Mouse (Mus musculus) gastrocnemius, adult 2 months (tissue): Measurements from ENCODE around the gene Ugt1a10. TPM values are rescaled to one million over a fixed set of nuclear protein-coding genes. Genes with fewer than 3 reads are reported as not detected.
A peak's percentile ranks its signal among the peaks of the same experiment; 100 is the strongest.
"Not testable (repeated sequence)": the region's sequence is repeated elsewhere in the genome, so short reads cannot be mapped to it uniquely, and the experiment has no call there.

Source experiments
- DNase-seq: peaks from one replicate; pipeline ENCODE4 v3.0.0; 2022
- H3K27ac ChIP-seq: fragments of 200-600 bp; 2 replicates; pipeline ENCODE4 v1.8.1; 2022; ENCODE audit warnings: mild to moderate bottlenecking
- H3K4me3 ChIP-seq: fragments of 200-600 bp; 2 replicates; pipeline ENCODE4 v1.8.1; 2022; ENCODE audit warnings: mild to moderate bottlenecking, moderate library complexity
- CTCF ChIP-seq: fragments of 200-600 bp; IDR thresholded peaks from 2 replicates; pipeline ENCODE4 v1.8.1; 2022; ENCODE audit warnings: antibody characterized with exemption, mild to moderate bottlenecking, moderate library complexity
- intact Hi-C: fragments of 180-260 bp; cut with DNase I; formaldehyde crosslinking; loops from one replicate; pipeline ENCODE4 v1.15.1; 2025
- total RNA-seq, 2 experiments: library from RNA; stranded (reverse); gene quantifications; 2 replicates each; pipeline ENCODE4 v1.2.3; 2021

Gene Ugt1a10
- total RNA-seq, 2 experiments from 2014 or later = not detected

- H3K4me3 ChIP-seq = no peak overlapping the region
- TF ChIP-seq CTCF = no peak
- intact Hi-C loops = no loop called here
- H3K27ac ChIP-seq = no peak overlapping the region
- no peak for DNase-seq
Observed at GRCm38 (mm10) chr1:88136646-88137045, 81.5 kb downstream of the Ugt1a10 start.

DNA sequence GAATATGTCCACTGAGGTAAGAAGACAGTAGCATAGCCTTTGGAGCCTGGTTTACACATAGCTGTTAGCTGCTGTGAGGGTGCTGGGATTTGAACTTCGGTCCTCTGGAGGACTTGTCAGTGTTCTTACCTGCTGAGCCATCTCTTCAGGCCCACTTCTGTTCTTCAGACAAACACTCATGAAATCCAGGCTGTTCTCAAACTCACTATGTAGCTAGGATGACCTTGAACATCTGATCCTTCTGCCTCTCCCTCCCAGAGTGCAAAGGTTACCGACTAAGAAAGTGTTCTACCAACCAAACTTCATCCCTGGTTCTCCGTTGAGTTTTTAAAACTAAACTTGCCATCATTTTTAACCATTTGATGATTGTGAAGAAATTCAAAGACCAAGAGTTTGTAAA is 82.1 kb downstream of the Ugt1a10 start:
- TF ChIP-seq CTCF = no peak
- intact Hi-C loops = no loop called here
- no peak for DNase-seq

GRCm38 (mm10) chr1:88138145-88138544 is 83.0 kb downstream of the Ugt1a10 start:
- TF ChIP-seq CTCF = no peak
- Histone ChIP-seq H3K4me3 (no peak overlapping the region), H3K27ac (no peak overlapping the region)
- DNase-seq = no peak
- intact Hi-C loops = no loop called here

More for the DNA sequence above, 82.1 kb downstream of the Ugt1a10 start:
- no peak overlapping the region for H3K27ac ChIP-seq
- no peak overlapping the region for H3K4me3 ChIP-seq

DNA sequence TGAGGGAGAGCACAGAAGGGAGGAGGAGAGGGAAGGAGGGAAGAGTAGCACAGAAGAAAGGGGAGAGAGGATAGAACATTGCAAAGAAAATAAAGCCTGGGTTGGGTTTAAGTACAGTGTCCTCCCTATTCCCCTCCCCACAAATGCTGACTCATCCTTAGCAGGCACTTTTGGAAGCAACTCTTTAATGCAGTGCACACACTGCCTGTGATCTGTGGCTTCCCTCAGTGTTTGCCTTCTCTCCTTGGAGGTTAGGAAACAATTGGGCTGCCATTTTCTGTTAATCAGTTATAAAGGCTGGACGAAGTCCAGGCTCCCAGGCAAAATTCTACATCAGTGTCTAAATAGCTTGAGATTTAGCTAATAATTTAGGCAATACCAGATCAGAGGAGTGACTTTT is 85.3 kb downstream of the Ugt1a10 start:
- H3K4me3 ChIP-seq, H3K27ac ChIP-seq, intact Hi-C loops, DNase-seq: not testable (repeated sequence)

DNA sequence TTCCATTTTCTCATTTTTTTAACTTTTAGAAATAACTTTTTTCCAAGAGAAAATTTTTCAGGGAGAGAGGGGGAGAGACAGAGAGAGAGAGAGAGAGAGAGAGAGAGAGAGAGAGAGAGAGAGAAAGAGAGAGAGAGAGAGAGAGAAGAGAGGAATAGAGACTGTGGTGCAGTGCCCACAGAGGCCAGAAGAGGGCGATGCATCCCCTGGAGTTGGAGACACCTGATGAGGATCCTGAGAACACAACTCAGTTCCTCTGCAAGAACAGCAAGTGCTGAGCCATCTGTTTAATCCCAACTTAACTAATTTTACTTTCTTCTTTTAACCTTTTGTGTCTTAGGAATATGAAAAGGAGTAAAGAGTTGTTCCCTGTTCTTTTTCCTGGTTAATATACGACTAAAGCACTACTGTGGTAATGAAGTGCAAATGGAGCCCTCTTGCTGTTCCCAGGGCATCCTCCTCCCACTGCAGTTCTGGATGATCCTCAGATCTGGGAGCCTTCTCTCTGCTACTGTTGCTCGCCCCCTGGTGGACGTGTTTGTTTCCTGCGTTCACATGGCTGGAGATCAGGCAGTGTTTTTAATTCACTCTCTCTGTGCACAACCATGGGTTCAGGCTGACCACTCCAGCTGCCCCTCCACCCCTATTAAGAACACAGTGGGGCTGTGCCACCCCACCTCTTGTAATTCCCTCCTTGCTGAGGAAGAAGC is 88.9 kb downstream of the Ugt1a10 start:
- H3K27ac ChIP-seq, intact Hi-C loops, H3K4me3 ChIP-seq: not testable (repeated sequence)
- peak; percentile 31 for DNase-seq
- TF ChIP-seq CTCF = peak; percentile 37

DNA sequence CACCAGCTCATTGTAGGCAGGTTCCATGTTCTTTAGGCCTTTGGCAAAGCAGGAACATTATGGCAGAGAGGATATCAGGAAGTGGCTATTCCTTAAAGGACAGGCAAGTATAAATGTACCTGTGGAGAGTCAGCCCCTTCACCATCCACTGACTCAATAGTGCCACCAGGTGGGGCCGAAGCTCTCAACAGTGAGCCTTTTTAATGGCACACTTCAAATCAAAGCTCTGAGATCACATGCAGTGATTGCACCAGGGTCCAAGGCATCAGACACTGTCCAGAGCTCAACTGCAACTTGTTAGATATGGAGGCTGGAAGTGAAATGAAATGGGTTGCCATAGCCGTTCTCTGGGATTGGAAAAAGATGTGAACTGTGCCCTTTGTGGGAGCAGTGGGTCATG is 90.1 kb downstream of the Ugt1a10 start:
- intact Hi-C loops, DNase-seq, H3K4me3 ChIP-seq, H3K27ac ChIP-seq: not testable (repeated sequence)

DNA sequence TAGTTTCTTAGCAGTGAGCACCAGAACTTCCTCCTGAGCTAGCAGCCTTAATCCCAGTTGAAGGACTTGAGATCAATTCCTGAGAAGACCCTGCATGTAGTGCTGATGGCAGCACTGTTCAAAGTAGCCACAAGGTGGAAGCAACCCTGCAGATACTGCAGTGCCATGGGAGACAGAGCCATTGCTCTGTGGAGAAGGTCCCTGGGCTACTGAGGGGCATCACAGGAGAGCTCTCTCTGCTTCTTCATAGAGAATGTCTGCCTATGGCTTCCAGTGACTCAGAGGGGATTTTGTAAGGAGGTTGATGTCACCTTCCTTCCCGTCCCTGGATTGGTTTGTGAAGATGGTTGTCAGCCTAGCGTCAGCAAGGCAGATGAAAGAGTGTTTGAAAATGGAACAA is 94.9 kb downstream of the Ugt1a10 start:
- H3K4me3 ChIP-seq, DNase-seq, intact Hi-C loops, H3K27ac ChIP-seq: not testable (repeated sequence)

DNA sequence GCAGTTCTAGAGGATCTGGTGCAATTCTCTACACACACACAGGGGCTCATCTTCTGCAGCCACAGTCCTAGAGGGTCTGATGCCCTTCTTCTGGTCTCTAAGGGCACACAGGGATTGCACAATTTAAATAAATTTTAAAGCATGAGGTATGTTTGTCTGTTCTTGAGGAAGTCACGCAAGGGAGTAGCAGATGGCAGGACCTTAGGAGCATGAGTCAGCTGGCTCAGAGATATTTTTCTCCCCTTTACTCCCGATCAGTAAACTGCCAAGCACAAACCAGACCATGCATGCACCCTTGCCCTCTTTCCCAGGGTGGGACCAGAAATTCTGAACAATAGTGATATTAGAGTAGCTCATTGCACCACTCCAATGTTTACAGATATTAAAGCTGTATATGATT is 103.2 kb downstream of the Ugt1a10 start:
- no peak for TF ChIP-seq CTCF
- Histone ChIP-seq H3K27ac (no peak overlapping the region), H3K4me3 (no peak overlapping the region)
- intact Hi-C loops = no loop called here
- no peak for DNase-seq

DNA sequence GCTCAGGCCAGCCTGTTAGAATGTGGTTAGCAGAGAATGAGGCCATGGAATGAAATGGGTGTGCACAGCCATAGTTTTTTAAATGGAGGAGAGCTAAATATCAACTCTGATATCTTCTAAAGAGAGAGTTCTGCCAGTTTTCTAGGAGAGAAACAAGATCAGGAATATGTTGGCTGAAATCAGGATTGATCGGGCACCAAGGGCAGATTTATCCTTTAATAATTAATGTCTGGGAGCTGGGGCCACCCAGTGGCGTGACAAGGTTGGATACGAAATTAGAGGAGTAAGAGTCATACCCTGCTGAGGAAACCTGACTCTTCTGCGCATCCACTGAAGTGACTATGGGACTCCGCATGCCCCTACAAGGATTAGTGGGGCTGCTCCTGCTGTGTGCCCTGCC is 110.5 kb downstream of the Ugt1a10 start, which contains the start of gene Ugt1a5:
TSS of gene Ugt1a5 (plus strand) at position 302 of the 400 bp plus-strand sequence.
- no peak for TF ChIP-seq CTCF
- intact Hi-C loops = no loop called here
- no peak within 1 kb of the TSS for H3K27ac ChIP-seq
- no peak for DNase-seq
- H3K4me3 ChIP-seq = no peak within 1 kb of the TSS

DNA sequence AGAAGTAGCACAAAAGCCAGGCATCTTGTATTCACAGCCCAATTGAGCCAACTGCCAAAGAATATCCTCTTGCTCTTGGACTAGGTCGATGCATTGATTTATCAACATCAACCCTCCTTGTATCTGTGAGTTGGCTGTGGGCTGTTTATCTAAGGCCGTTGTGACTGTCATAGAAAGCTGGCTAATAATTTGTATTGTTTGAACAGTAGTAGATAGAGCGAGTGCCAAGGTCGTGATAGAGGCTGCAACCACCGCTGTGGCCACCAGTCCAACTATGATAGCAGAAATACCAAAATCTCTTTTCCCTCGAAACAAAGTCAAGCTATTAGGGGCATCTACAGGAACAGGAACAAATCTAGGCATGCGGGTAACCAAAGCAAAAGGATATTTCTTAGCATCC is 117.0 kb downstream of the Ugt1a10 start:
- H3K27ac ChIP-seq, intact Hi-C loops: not testable (repeated sequence)

DNA sequence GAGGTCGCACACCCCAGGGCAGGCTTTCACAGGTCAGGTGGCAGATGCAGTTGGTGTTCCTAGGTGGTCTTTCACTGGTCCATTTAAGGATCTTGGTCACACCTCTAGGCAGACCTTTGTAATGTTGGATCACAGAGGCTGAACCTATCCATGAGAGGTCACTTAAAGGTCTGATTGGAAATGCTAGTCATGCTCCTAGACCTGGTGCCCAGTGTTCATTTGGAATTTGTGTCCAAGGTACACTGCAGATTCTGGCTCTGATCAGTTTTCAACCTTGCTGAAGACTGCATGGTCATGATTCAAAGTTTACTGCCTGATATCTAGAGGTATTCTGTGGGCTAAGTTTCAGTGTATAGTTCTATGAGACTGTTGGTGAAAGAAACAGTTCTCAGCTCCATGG is 124.5 kb downstream of the Ugt1a10 start:
- no peak overlapping the region for H3K27ac ChIP-seq
- intact Hi-C loops = no loop called here
- no peak for DNase-seq
- H3K4me3 ChIP-seq = no peak overlapping the region
- TF ChIP-seq CTCF = no peak

More for the DNA sequence above, 117.0 kb downstream of the Ugt1a10 start:
- H3K4me3 ChIP-seq, DNase-seq: not testable (repeated sequence)

GRCm38 (mm10) chr1:88186325-88186935 is 131.2 kb downstream of the Ugt1a10 start:
- intact Hi-C loops = no loop called here
- TF ChIP-seq CTCF = no peak
- Histone ChIP-seq H3K27ac (no peak overlapping the region), H3K4me3 (no peak overlapping the region)
- no peak for DNase-seq

DNA sequence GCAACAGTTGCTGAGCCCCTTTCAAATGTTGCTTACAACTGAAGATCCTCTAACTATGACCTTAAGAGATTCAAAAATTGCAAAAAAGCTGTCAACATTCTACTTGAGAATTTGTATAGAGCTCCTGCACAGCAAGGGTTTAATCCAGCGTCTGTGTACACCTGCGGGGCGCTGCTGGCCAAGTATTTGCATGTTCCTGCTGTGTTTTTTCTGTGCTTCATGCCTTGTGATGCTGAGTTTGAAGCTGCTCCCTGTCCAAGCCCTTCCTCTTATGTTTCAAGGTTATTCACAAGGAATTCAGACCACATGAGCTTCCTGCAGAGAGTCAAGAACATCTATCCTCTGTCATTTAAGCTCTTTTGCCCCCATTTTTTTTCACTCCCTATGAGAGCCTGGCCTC is 136.9 kb downstream of the Ugt1a10 start:
- H3K27ac ChIP-seq = no peak overlapping the region
- TF ChIP-seq CTCF = no peak
- intact Hi-C loops = no loop called here

GRCm38 (mm10) chr1:88195687-88196086 is 140.5 kb downstream of the Ugt1a10 start:
- intact Hi-C loops = no loop called here
- no peak overlapping the region for H3K4me3 ChIP-seq
- no peak for TF ChIP-seq CTCF
- no peak for DNase-seq
- H3K27ac ChIP-seq = no peak overlapping the region

More for the DNA sequence above, 136.9 kb downstream of the Ugt1a10 start:
- no peak overlapping the region for H3K4me3 ChIP-seq
- no peak for DNase-seq
